Comparison of ENCODE assay signal across 9 mouse cellular contexts in the genomic region with DNA sequence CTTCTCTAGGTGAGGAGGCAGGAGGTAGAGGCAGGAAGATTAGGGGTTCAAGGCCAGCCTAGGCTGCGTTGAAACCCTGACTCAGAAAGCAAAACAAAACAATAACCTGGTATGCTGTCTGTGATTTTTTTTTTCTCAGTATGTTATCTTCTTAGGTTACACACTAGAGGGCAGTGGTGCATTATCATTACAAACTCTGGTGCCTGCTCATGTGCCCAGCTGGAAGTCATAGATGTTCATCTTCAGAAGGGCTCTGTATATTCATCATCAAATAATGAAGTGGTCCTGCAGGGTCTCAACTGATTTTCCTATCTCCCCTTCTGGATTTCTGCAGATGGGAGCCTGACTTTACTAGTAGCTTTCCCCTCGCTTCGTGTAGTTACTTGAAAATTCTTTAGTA.
DNase-seq lines count a peak whose midpoint lies in the region; ATAC-seq lines count a peak whose summit lies in the region.
"Had no signal": no experiment of that assay in that cellular context is flagged by ENCODE, and none has a peak within 500 bp of the region (broad histone marks: within the 10 kb centered on the region; RNA-seq: fewer than 3 reads in every experiment).

No protein-coding gene starts in this region.

- no peak overlapping the region for H3K4me2 ChIP-seq in forebrain, embryonic 11.5 days (ENCODE audit: low read depth, low read length, severe bottlenecking)
- H3K4me2 ChIP-seq in midbrain, embryonic 11.5 days: no peak overlapping the region
- H3K4me2 ChIP-seq in hindbrain, embryonic 14.5 days (replicated peaks): no peak overlapping the region
- H3K4me2 ChIP-seq: liver, embryonic 11.5 days had no signal

- H3K36me3 ChIP-seq in forebrain, embryonic 10.5 days (replicated peaks): no peaks in the 10 kb centered on the region
- H3K36me3 ChIP-seq in forebrain, embryonic 11.5 days (ENCODE audit: control insufficient read depth, insufficient read depth, low read length): no peaks in the 10 kb centered on the region
- no peaks in the 10 kb centered on the region for H3K36me3 ChIP-seq in midbrain, embryonic 11.5 days (ENCODE audit: control insufficient read depth, insufficient read depth, low read length)
- no peaks in the 10 kb centered on the region for H3K36me3 ChIP-seq in midbrain, embryonic 10.5 days
- no peaks in the 10 kb centered on the region for H3K36me3 ChIP-seq in hindbrain, embryonic 14.5 days (replicated peaks; ENCODE audit: control insufficient read depth, insufficient read depth)

- no peaks in the 10 kb centered on the region for H3K9me3 ChIP-seq in forebrain, embryonic 10.5 days
- no peaks in the 10 kb centered on the region for H3K9me3 ChIP-seq in forebrain, embryonic 11.5 days (ENCODE audit: control insufficient read depth, low read length)
- no peaks in the 10 kb centered on the region for H3K9me3 ChIP-seq in midbrain, embryonic 11.5 days (ENCODE audit: control insufficient read depth, low read length)
- no peaks in the 10 kb centered on the region for H3K9me3 ChIP-seq in midbrain, embryonic 10.5 days (replicated peaks)
- no peaks in the 10 kb centered on the region for H3K9me3 ChIP-seq in hindbrain, embryonic 14.5 days (ENCODE audit: control insufficient read depth, low read length)

- H3K27me3 ChIP-seq in forebrain, embryonic 10.5 days (ENCODE audit: poor library complexity, severe bottlenecking): no peaks in the 10 kb centered on the region
- no peaks in the 10 kb centered on the region for H3K27me3 ChIP-seq in forebrain, embryonic 11.5 days (ENCODE audit: control insufficient read depth, insufficient read depth, low read length)
- no peaks in the 10 kb centered on the region for H3K27me3 ChIP-seq in midbrain, embryonic 11.5 days (ENCODE audit: control insufficient read depth, insufficient read depth, low read length)
- no peaks in the 10 kb centered on the region for H3K27me3 ChIP-seq in midbrain, embryonic 10.5 days (ENCODE audit: low read depth, poor library complexity, severe bottlenecking)
- no peaks in the 10 kb centered on the region for H3K27me3 ChIP-seq in hindbrain, embryonic 14.5 days (ENCODE audit: control insufficient read depth, insufficient read depth, low read length)

- peak; percentile 22 for DNase-seq in forebrain, embryonic 10.5 days (ENCODE audit: extremely low spot score, low spot score)
- DNase-seq in forebrain, embryonic 11.5 days (ENCODE audit: low spot score): no peak
- DNase-seq in midbrain, embryonic 11.5 days (ENCODE audit: low spot score, missing footprints): peak; percentile 81
- DNase-seq in midbrain, embryonic 10.5 days (ENCODE audit: low spot score): no peak
- peak; percentile 75 for DNase-seq in hindbrain, embryonic 14.5 days (ENCODE audit: low spot score)
- peak; percentile 34 for DNase-seq in retina, postnatal 7 days (ENCODE audit: low read depth, low spot score)
- DNase-seq in right cerebral cortex, postnatal 25 days: no peak
- DNase-seq in cerebellum, adult 11-12 months: no peak

- H3K4me3 ChIP-seq in forebrain, embryonic 10.5 days: no peak overlapping the region
- no peak overlapping the region for H3K4me3 ChIP-seq in forebrain, embryonic 11.5 days (ENCODE audit: low read depth, low read length)
- H3K4me3 ChIP-seq in midbrain, embryonic 11.5 days (ENCODE audit: low read depth, low read length): no peak overlapping the region
- no peak overlapping the region for H3K4me3 ChIP-seq in midbrain, embryonic 10.5 days
- H3K4me3 ChIP-seq in hindbrain, embryonic 14.5 days (replicated peaks; ENCODE audit: low read length): no peak overlapping the region

- ATAC-seq in forebrain, embryonic 11.5 days (replicated peaks; ENCODE audit: low FRiP score): no peak
- no peak for ATAC-seq in midbrain, embryonic 11.5 days (ENCODE audit: low FRiP score)
- ATAC-seq in hindbrain, embryonic 14.5 days (ENCODE audit: low FRiP score): no peak

- H3K4me1 ChIP-seq in forebrain, embryonic 10.5 days: peaks cover 13% of the 10 kb centered on the region
- no peaks in the 10 kb centered on the region; the same call in 1 of the 2 replicates for H3K4me1 ChIP-seq in forebrain, embryonic 11.5 days (replicated peaks; ENCODE audit: control insufficient read depth, insufficient read depth, low read length)
- no peaks in the 10 kb centered on the region; the same call in 1 of the 2 replicates for H3K4me1 ChIP-seq in midbrain, embryonic 11.5 days (ENCODE audit: control insufficient read depth, insufficient read depth, low read length)
- peaks cover 13% of the 10 kb centered on the region for H3K4me1 ChIP-seq in midbrain, embryonic 10.5 days
- no peaks in the 10 kb centered on the region for H3K4me1 ChIP-seq in hindbrain, embryonic 14.5 days (replicated peaks; ENCODE audit: control insufficient read depth, insufficient read depth, low read length)

- H3K27ac ChIP-seq in forebrain, embryonic 10.5 days: no peak overlapping the region
- no peak overlapping the region for H3K27ac ChIP-seq in forebrain, embryonic 11.5 days (ENCODE audit: low read depth, low read length)
- H3K27ac ChIP-seq in midbrain, embryonic 11.5 days (ENCODE audit: low read depth, low read length): no peak overlapping the region
- H3K27ac ChIP-seq in midbrain, embryonic 10.5 days (replicated peaks): no peak overlapping the region
- no peak overlapping the region for H3K27ac ChIP-seq in hindbrain, embryonic 14.5 days

- WGBS in forebrain, embryonic 10.5 days: 68% methylated on average over 3 of the region's 3 CpGs
- 67% methylated on average over 3 of the region's 3 CpGs for whole genome bisulfite sequencing in forebrain, embryonic 11.5 days
- WGBS in midbrain, embryonic 11.5 days: 64% methylated on average over 3 of the region's 3 CpGs
- WGBS in midbrain, embryonic 10.5 days: 69% methylated on average over 3 of the region's 3 CpGs
- WGBS in hindbrain, embryonic 14.5 days: 60% methylated on average over 3 of the region's 3 CpGs

- no peak overlapping the region for H3K9ac ChIP-seq in forebrain, embryonic 11.5 days (ENCODE audit: low read length)
- no peak overlapping the region for H3K9ac ChIP-seq in midbrain, embryonic 11.5 days (ENCODE audit: low read length)
- H3K9ac ChIP-seq in hindbrain, embryonic 14.5 days: no peak overlapping the region

Comparison
In these comparisons a context has a peak if more than half of its experiments do, and no peak if none do; other contexts are left out.
1. DNase-seq: peak in forebrain, embryonic 10.5 days (single experiment), midbrain, embryonic 11.5 days (single experiment), hindbrain, embryonic 14.5 days (single experiment) and retina, postnatal 7 days (single experiment); none in forebrain, embryonic 11.5 days (single experiment), midbrain, embryonic 10.5 days (single experiment), right cerebral cortex, postnatal 25 days (single experiment) and cerebellum, adult 11-12 months (single experiment).